In the genomic region with DNA sequence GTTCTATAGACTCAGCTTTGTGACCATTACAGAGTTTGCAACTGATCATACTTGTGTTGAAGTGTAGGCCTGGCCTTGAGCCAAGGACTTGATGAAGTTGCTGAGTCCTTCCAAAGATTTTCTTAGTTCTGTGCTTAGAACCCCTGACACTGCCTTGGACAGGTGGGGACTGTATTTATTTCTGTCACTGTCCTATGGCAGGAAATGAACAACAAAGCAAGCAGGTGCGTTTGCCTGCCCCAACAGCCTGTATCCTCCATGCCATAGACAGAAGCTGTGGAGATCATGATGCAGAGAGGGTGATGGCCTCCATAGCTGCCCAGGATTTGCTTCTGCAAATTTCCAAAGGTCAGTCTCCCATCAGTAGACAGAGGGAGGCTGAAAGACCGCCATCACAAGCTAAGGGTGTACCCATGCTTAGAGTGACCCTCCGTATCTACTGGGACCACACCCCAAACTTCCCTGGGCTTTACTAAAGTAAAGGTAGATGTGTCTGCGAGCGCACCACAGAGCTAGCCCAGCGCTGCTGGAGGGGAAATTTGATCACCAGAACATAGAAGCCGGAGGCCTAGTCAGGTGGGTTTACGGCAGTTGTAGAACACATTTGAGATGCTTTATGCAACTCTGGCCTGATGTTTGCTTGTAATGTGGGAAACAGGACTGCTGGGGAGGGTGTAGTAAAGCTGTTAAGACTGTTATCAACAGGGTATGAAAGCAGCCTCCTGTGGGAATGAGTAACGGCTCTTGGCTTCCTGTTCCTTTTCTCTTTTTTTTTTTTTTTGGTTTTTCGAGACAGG, we compare ENCODE assay signal across 16 mouse cellular contexts. TPM values are rescaled to one million over a fixed set of nuclear protein-coding genes. Genes with fewer than 3 reads are reported as not detected.
A peak's percentile ranks its signal among the peaks of the same experiment; 100 is the strongest.
DNase-seq lines count a peak whose midpoint lies in the region; ATAC-seq and TF ChIP-seq lines count a peak whose summit lies in the region.
"Had no signal": no experiment of that assay in that cellular context is flagged by ENCODE, and none has a peak within 500 bp of the region (broad histone marks: within the 10 kb centered on the region; RNA-seq: fewer than 3 reads in every experiment).

No protein-coding gene starts in this region.

- H3K4me1 ChIP-seq in forebrain, embryonic 11.5 days (replicated peaks; ENCODE audit: control insufficient read depth, insufficient read depth, low read length), result no peaks in the 10 kb centered on the region
- no peaks in the 10 kb centered on the region for H3K4me1 ChIP-seq in forebrain, embryonic 16.5 days (replicated peaks; ENCODE audit: control insufficient read depth, insufficient read depth, low read length)
- H3K4me1 ChIP-seq in liver, embryonic 11.5 days (replicated peaks; ENCODE audit: control insufficient read depth, insufficient read depth, low read length), result peaks cover 24% of the 10 kb centered on the region
- peaks cover 11% of the 10 kb centered on the region for H3K4me1 ChIP-seq in liver, postnatal 0 days (ENCODE audit: insufficient read depth)
- H3K4me1 ChIP-seq: embryonic facial prominence, embryonic 12.5 days; neural tube, embryonic 13.5 days had no signal

- DNase-seq in forebrain, embryonic 11.5 days (ENCODE audit: low spot score), result peak; percentile 39
- DNase-seq in liver, embryonic 11.5 days (ENCODE audit: low spot score), result no peak
- DNase-seq in liver, result no peak
- no peak for DNase-seq in liver, postnatal 0 days
- DNase-seq in Muller cell, postnatal 12 days (ENCODE audit: inconsistent ontology term), result no peak
- DNase-seq in lung, postnatal 25 days (ENCODE audit: low spot score), result no peak
- DNase-seq: cerebellum, adult 11-12 months; kidney, postnatal 14 days had no signal

- peaks cover 33% of the 10 kb centered on the region for H3K36me3 ChIP-seq in forebrain, embryonic 11.5 days (ENCODE audit: control insufficient read depth, insufficient read depth, low read length)
- H3K36me3 ChIP-seq in forebrain, embryonic 16.5 days (ENCODE audit: control insufficient read depth, insufficient read depth), result peaks cover 40% of the 10 kb centered on the region
- peaks cover 44% of the 10 kb centered on the region for H3K36me3 ChIP-seq in liver, embryonic 11.5 days (ENCODE audit: control insufficient read depth, insufficient read depth, low read length)
- H3K36me3 ChIP-seq in liver, postnatal 0 days (replicated peaks; ENCODE audit: insufficient read depth, low read length), result peaks cover 42% of the 10 kb centered on the region

- no peak overlapping the region for H3K4me2 ChIP-seq in forebrain, embryonic 11.5 days (ENCODE audit: low read depth, low read length, severe bottlenecking)
- no peak overlapping the region for H3K4me2 ChIP-seq in forebrain, embryonic 16.5 days (ENCODE audit: low read length)
- no peak overlapping the region; the same call in 1 of the 2 replicates for H3K4me2 ChIP-seq in liver, embryonic 11.5 days
- H3K4me2 ChIP-seq in liver, postnatal 0 days (ENCODE audit: low read depth, low read length), result no peak overlapping the region
- H3K4me2 ChIP-seq: embryonic facial prominence, embryonic 12.5 days; neural tube, embryonic 13.5 days had no signal

- H3K9ac ChIP-seq in forebrain, embryonic 11.5 days (ENCODE audit: low read length), result no peak overlapping the region
- H3K9ac ChIP-seq in forebrain, embryonic 16.5 days (replicated peaks; ENCODE audit: low read depth, low read length), result no peak overlapping the region
- 0 out of 2 replicates have a peak overlapping the region, but pooled peaks have one; percentile 7 for H3K9ac ChIP-seq in liver, embryonic 11.5 days (ENCODE audit: low read depth, low read length)
- no peak overlapping the region for H3K9ac ChIP-seq in liver, postnatal 0 days (replicated peaks)
- H3K9ac ChIP-seq: embryonic facial prominence, embryonic 12.5 days; neural tube, embryonic 13.5 days had no signal

- no peak for ATAC-seq in forebrain, embryonic 11.5 days (replicated peaks; ENCODE audit: low FRiP score)
- no peak for ATAC-seq in forebrain, embryonic 16.5 days
- peak; percentile 29; the same call in 1 of the 2 replicates for ATAC-seq in liver, embryonic 11.5 days (replicated peaks; ENCODE audit: low FRiP score)
- ATAC-seq in liver, postnatal 0 days, result no peak
- ATAC-seq in activated CD4-positive, CD25-positive, alpha-beta regulatory T cell, adult 4 months, result no peak
- ATAC-seq: midbrain, embryonic 16.5 days had no signal

- H3K9me3 ChIP-seq in forebrain, embryonic 11.5 days (ENCODE audit: control insufficient read depth, low read length), result no peaks in the 10 kb centered on the region
- H3K9me3 ChIP-seq in forebrain, embryonic 16.5 days (ENCODE audit: control insufficient read depth, low read length), result no peaks in the 10 kb centered on the region
- H3K9me3 ChIP-seq in liver, embryonic 11.5 days (ENCODE audit: control insufficient read depth, low read length), result no peaks in the 10 kb centered on the region
- H3K9me3 ChIP-seq in liver, postnatal 0 days (ENCODE audit: low read length), result no peaks in the 10 kb centered on the region
- H3K9me3 ChIP-seq: embryonic facial prominence, embryonic 12.5 days; heart, embryonic 10.5 days; neural tube, embryonic 13.5 days had no signal

- TF ChIP-seq CTCF in liver, postnatal 0 days (IDR thresholded peaks at IDR 0.05; ENCODE audit: low read depth), result no peak

- no peaks in the 10 kb centered on the region for H3K27me3 ChIP-seq in forebrain, embryonic 11.5 days (ENCODE audit: control insufficient read depth, insufficient read depth, low read length)
- no peaks in the 10 kb centered on the region for H3K27me3 ChIP-seq in forebrain, embryonic 16.5 days (replicated peaks; ENCODE audit: control insufficient read depth, insufficient read depth, low read length)
- no peaks in the 10 kb centered on the region for H3K27me3 ChIP-seq in liver, embryonic 11.5 days (replicated peaks; ENCODE audit: control insufficient read depth, insufficient read depth, low read length)
- no peaks in the 10 kb centered on the region for H3K27me3 ChIP-seq in liver, postnatal 0 days (ENCODE audit: insufficient read depth, low read length)
- H3K27me3 ChIP-seq: CH12.LX; embryonic facial prominence, embryonic 12.5 days; neural tube, embryonic 13.5 days had no signal

- 92% methylated on average over 10 of the region's 10 CpGs for WGBS in forebrain, embryonic 11.5 days
- WGBS in forebrain, embryonic 16.5 days, result 95% methylated on average over 10 of the region's 10 CpGs
- 59% methylated on average over 10 of the region's 10 CpGs for WGBS in liver, embryonic 11.5 days
- 50% methylated on average over 9 of the region's 10 CpGs for WGBS in liver, postnatal 0 days (ENCODE audit: insufficient replicate concordance)

- no peak for TF ChIP-seq EP300 in liver, postnatal 0 days (IDR thresholded peaks at IDR 0.05; ENCODE audit: low read depth)

- no peak overlapping the region for H3K4me3 ChIP-seq in forebrain, embryonic 11.5 days (ENCODE audit: low read depth, low read length)
- no peak overlapping the region for H3K4me3 ChIP-seq in forebrain, embryonic 16.5 days (replicated peaks; ENCODE audit: low read length)
- no peak overlapping the region for H3K4me3 ChIP-seq in liver, embryonic 11.5 days (ENCODE audit: low read depth, low read length)
- H3K4me3 ChIP-seq in liver, postnatal 0 days (ENCODE audit: low read depth, low read length), result no peak overlapping the region
- H3K4me3 ChIP-seq: embryonic facial prominence, embryonic 12.5 days; heart, embryonic 10.5 days; neural tube, embryonic 13.5 days had no signal

- H3K27ac ChIP-seq in forebrain, embryonic 11.5 days (ENCODE audit: low read depth, low read length), result no peak overlapping the region
- no peak overlapping the region for H3K27ac ChIP-seq in forebrain, embryonic 16.5 days (ENCODE audit: low read length)
- H3K27ac ChIP-seq in liver, embryonic 11.5 days (ENCODE audit: low read depth, low read length), result peak overlapping the region; percentile 55; the same call in 1 of the 2 replicates
- peak overlapping the region; percentile 34; the same call in 1 of the 2 replicates for H3K27ac ChIP-seq in liver, postnatal 0 days (ENCODE audit: low read depth)
- H3K27ac ChIP-seq: embryonic facial prominence, embryonic 12.5 days; heart, embryonic 10.5 days; macrophage; neural tube, embryonic 13.5 days had no signal

RNA-seq across cellular contexts. Expression of a gene that starts 19.2 kb away (rescaled TPM):
- polyA plus RNA-seq in forebrain, embryonic 11.5 days (2014; fragmentation: Nextera tagmentation; extraction: Ambion mirVana), result 9.7 and 10.6 TPM in 2 replicates
- polyA plus RNA-seq in forebrain, embryonic 16.5 days (2015; fragmentation: Nextera tagmentation; extraction: Ambion mirVana), result 36.1 and 41.8 TPM in 2 replicates
- polyA plus RNA-seq in liver, embryonic 11.5 days (2014; fragmentation: Nextera tagmentation; extraction: Ambion mirVana), result 3.5 and 3.8 TPM in 2 replicates
- 2.4 and 2.5 TPM in 2 replicates for polyA plus RNA-seq in liver, postnatal 0 days (2015; fragmentation: Nextera tagmentation; extraction: Ambion mirVana)
- polyA plus RNA-seq in activated CD4-positive, CD25-positive, alpha-beta regulatory T cell, adult 4 months (2017; shearing (Covaris generic)), result 10 to 100 TPM; 32.9 to 53.5 TPM

RNA-seq across cellular contexts. Expression of a gene that starts 22.3 kb away (rescaled TPM):
- polyA plus RNA-seq in forebrain, embryonic 11.5 days (2014; fragmentation: Nextera tagmentation; extraction: Ambion mirVana), result 130 and 131 TPM in 2 replicates
- 56.6 and 58.2 TPM in 2 replicates for polyA plus RNA-seq in forebrain, embryonic 16.5 days (2015; fragmentation: Nextera tagmentation; extraction: Ambion mirVana)
- 42.8 and 44.2 TPM in 2 replicates for polyA plus RNA-seq in liver, embryonic 11.5 days (2014; fragmentation: Nextera tagmentation; extraction: Ambion mirVana)
- polyA plus RNA-seq in liver, postnatal 0 days (2015; fragmentation: Nextera tagmentation; extraction: Ambion mirVana), result 8.6 and 8.8 TPM in 2 replicates
- polyA plus RNA-seq in activated CD4-positive, CD25-positive, alpha-beta regulatory T cell, adult 4 months (2017; shearing (Covaris generic)), result 10 to 100 TPM; 13.3 to 15.6 TPM

RNA-seq across cellular contexts. Expression of a gene that starts 44.8 kb away (rescaled TPM):
- polyA plus RNA-seq in forebrain, embryonic 11.5 days (2014; fragmentation: Nextera tagmentation; extraction: Ambion mirVana), result 289 and 299 TPM in 2 replicates
- polyA plus RNA-seq in forebrain, embryonic 16.5 days (2015; fragmentation: Nextera tagmentation; extraction: Ambion mirVana), result 252 and 276 TPM in 2 replicates
- 249 and 261 TPM in 2 replicates for polyA plus RNA-seq in liver, embryonic 11.5 days (2014; fragmentation: Nextera tagmentation; extraction: Ambion mirVana)
- 83.1 and 84.7 TPM in 2 replicates for polyA plus RNA-seq in liver, postnatal 0 days (2015; fragmentation: Nextera tagmentation; extraction: Ambion mirVana)
- 100 to 1,000 TPM; 166 to 178 TPM for polyA plus RNA-seq in activated CD4-positive, CD25-positive, alpha-beta regulatory T cell, adult 4 months (2017; shearing (Covaris generic))

Comparison
In these comparisons a context has a peak if more than half of its experiments do, and no peak if none do; other contexts are left out.
1. H3K27ac ChIP-seq: peak in liver, embryonic 11.5 days (single experiment) and liver, postnatal 0 days (single experiment); none in forebrain, embryonic 11.5 days (single experiment) and forebrain, embryonic 16.5 days (single experiment).